Mouse (Mus musculus) embryonic facial prominence, embryonic 15.5 days (tissue): ENCODE data around the gene Mdm2. TPM values are rescaled to one million over a fixed set of nuclear protein-coding genes. Genes with fewer than 3 reads are reported as not detected.
"Not testable (repeated sequence)": the region's sequence is repeated elsewhere in the genome, so short reads cannot be mapped to it uniquely, and the experiment has no call there.

Source experiments
- ATAC-seq: fragments of 200-750 bp; cut with Nextera tagmentation; 2 replicates; pipeline ENCODE4 v1.8.0; 2017; ENCODE audit warnings: low read depth, moderate TSS enrichment; ENCODE audit not compliant: insufficient number of reproducible peaks, low FRiP score, low TSS enrichment
- H3K27ac ChIP-seq: fragments of 300-500 bp; sonication (generic); replicated peaks from 2 replicates; pipeline ENCODE4 v1.5.1; 2015; ENCODE audit warnings: mild to moderate bottlenecking, inconsistent platforms
- H3K27me3 ChIP-seq: fragments of 300-500 bp; sonication (generic); 2 replicates; pipeline ENCODE4 v1.6.1; 2015; ENCODE audit warnings: inconsistent platforms
- H3K36me3 ChIP-seq: fragments of 300-500 bp; sonication (generic); 2 replicates; pipeline ENCODE4 v1.6.1; 2015; ENCODE audit warnings: mild to moderate bottlenecking, inconsistent platforms
- H3K4me1 ChIP-seq: fragments of 300-500 bp; sonication (generic); 2 replicates; pipeline ENCODE4 v1.6.1; 2015; ENCODE audit warnings: inconsistent platforms
- H3K4me2 ChIP-seq: fragments of 300-500 bp; sonication (generic); replicated peaks from 2 replicates; pipeline ENCODE4 v1.6.1; 2015; ENCODE audit warnings: mild to moderate bottlenecking, inconsistent platforms
- H3K4me3 ChIP-seq: fragments of 300-500 bp; sonication (generic); replicated peaks from 2 replicates; pipeline ENCODE4 v1.5.1; 2015; ENCODE audit warnings: mild to moderate bottlenecking, inconsistent platforms
- H3K9ac ChIP-seq: fragments of 300-500 bp; sonication (generic); 2 replicates; pipeline ENCODE4 v1.6.1; 2015; ENCODE audit warnings: inconsistent platforms
- H3K9me3 ChIP-seq: fragments of 300-500 bp; sonication (generic); replicated peaks from 2 replicates; pipeline ENCODE4 v1.6.1; 2016; ENCODE audit warnings: inconsistent platforms
- WGBS: fragments of 180-500 bp; shearing (Covaris S2); methylation state at CpG from one replicate; pipeline ENCODE4 v1.1.7; 2015; 5-methylcytosine and 5-hydroxymethylcytosine counted together
- polyA plus RNA-seq: library from polyadenylated mRNA; unstranded; fragments of >200 nt; fragmentation: Nextera tagmentation; extraction: Ambion mirVana; gene quantifications from 2 replicates; pipeline ENCODE4 v1.2.1, GENCODE M21; 2015

Mdm2 gene
- polyA plus RNA-seq, 1 experiment from 2014 or later: 57.8 TPM

- Histone ChIP-seq H3K4me2 (peak overlapping the region; percentile 59), H3K9me3 (no peaks in the 10 kb centered on the region), H3K27ac (peak overlapping the region; percentile 97), H3K4me1 (peaks cover 15% of the 10 kb centered on the region), H3K27me3 (no peaks in the 10 kb centered on the region), H3K9ac (peak overlapping the region; percentile 99), H3K36me3 (peaks cover 25% of the 10 kb centered on the region), H3K4me3 (peak overlapping the region; percentile 99)
- 33% methylated on average over 12 of the region's 12 CpGs for WGBS
- ATAC-seq: no peak
These were observed 1.2 kb downstream of the Mdm2 start for GRCm38 (mm10) chr10:117709326-117709830.

DNA sequence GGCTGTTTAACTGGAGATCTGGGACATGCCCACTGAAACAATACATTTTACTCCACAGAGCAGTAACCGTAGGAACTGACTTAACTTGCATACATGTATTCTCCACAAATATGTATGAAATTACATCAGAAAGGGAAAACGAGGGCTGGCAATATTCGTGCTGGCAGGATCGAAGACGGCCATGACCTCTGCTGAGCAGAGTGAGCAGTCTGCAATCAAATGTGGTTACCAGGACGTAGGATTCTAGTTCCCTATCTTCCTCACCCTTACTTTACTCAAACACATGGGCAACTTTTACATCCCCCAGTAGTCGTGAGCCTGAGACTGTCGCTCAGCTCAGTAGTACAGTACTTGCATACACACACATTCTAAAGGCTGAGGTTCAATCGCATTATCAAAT, 1.7 kb downstream of the Mdm2 start:
- ATAC-seq: no peak
- WGBS: 74% methylated on average over 9 of the region's 9 CpGs
- Histone ChIP-seq H3K36me3 (peaks cover 28% of the 10 kb centered on the region), H3K4me2 (peak overlapping the region; percentile 59), H3K9ac (no peak overlapping the region), H3K27ac (no peak overlapping the region), H3K9me3 (no peaks in the 10 kb centered on the region), H3K4me3 (peak overlapping the region; percentile 99), H3K27me3 (no peaks in the 10 kb centered on the region), H3K4me1 (peaks cover 15% of the 10 kb centered on the region)

DNA sequence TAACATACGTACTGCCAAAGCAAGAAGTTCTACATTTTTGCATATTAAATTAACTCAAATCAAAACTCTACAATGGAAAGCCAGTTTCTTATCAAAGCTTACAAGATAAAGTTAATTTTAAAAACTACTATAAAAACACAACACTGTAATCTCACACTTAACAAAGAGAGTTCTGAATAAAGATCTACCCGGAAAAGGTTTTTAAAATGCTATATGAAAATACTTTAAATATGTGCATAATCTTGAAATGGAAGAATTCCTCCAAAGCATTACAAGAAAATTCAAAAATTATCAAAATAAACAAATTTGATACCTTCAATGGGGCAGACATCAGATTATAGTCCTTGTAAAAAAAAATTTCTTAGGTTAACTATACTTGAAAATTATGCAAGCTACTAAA, 2.2 kb downstream of the Mdm2 start:
- WGBS: 90% methylated on average over 2 of the region's 2 CpGs
- H3K27ac ChIP-seq: no peak overlapping the region
- peaks cover 33% of the 10 kb centered on the region for H3K36me3 ChIP-seq
- no peak for ATAC-seq
- H3K4me3 ChIP-seq: no peak overlapping the region
- no peak overlapping the region for H3K4me2 ChIP-seq
- no peaks in the 10 kb centered on the region for H3K9me3 ChIP-seq
- H3K27me3 ChIP-seq: no peaks in the 10 kb centered on the region
- H3K9ac ChIP-seq: no peak overlapping the region
- peaks cover 15% of the 10 kb centered on the region for H3K4me1 ChIP-seq

DNA sequence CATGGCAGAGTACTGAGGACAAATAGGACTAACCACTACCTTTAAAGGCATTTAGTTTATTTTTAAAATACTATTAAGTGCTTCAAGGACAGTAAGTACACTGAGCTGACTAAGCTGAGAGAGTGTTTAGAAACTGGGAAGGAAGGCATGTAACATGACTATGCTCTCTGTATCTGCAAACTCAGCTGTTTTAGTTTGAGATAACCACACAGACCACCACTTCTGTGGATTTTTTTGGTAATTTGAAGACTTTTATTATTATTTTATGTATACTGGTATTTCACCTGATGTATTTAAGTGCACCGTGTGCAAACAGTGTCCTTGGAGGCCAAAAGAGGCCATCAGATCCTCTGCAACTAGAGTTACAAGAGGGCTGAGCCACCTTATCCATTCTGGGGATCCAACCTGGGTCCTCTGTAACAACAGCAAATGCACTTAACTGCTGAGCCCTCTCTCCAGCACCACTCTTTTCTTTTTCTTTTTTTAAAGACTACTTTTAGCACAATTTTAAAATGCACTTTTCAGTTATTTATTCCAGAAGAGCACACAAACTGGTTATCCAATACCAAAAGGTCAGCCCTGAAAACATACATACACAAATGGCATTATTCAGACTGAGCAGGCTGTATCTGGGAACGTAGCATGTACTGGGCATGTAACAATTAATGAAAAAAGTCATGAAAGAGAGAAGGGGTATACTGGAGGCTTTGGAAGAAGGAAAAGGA, 3.3 kb downstream of the Mdm2 start:
- no peak overlapping the region for H3K27ac ChIP-seq
- ATAC-seq: no peak
- H3K27me3 ChIP-seq: no peaks in the 10 kb centered on the region
- 86% methylated on average over 2 of the region's 2 CpGs for WGBS
- no peak overlapping the region for H3K4me3 ChIP-seq
- H3K4me1 ChIP-seq: peaks cover 15% of the 10 kb centered on the region
- H3K9ac ChIP-seq: no peak overlapping the region
- H3K9me3 ChIP-seq: no peaks in the 10 kb centered on the region
- no peak overlapping the region for H3K4me2 ChIP-seq
- H3K36me3 ChIP-seq: peaks cover 40% of the 10 kb centered on the region

GRCm38 (mm10) chr10:117706440-117706839, 4.1 kb downstream of the Mdm2 start:
- H3K36me3 ChIP-seq: peaks cover 47% of the 10 kb centered on the region
- H3K27me3 ChIP-seq: no peaks in the 10 kb centered on the region

DNA sequence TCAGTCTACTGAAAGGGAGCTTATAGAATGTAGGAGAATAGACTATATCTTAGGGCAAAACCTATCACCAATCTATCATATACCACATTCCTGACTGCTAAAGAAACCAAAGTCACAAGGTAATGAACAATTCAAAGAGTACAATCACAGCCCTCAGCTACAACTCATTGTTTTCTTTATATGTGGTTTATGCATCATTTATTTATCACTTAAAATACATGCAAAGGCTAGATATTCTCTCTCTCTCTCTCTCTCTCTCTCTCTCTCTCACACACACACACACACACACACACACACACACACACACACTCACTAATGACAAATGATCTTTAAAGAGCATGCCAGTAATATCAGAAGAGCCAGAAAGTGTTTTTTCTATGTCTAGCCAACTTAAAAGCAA, 4.8 kb downstream of the Mdm2 start:
- H3K9me3 ChIP-seq: no peaks in the 10 kb centered on the region
- H3K4me1 ChIP-seq: peaks cover 11% of the 10 kb centered on the region
- no peaks in the 10 kb centered on the region for H3K27me3 ChIP-seq
- no peak overlapping the region for H3K27ac ChIP-seq
- H3K4me3 ChIP-seq: no peak overlapping the region
- H3K9ac ChIP-seq: no peak overlapping the region
- peaks cover 50% of the 10 kb centered on the region for H3K36me3 ChIP-seq
- no peak for ATAC-seq
- no peak overlapping the region for H3K4me2 ChIP-seq

More at GRCm38 (mm10) chr10:117706440-117706839, 4.1 kb downstream of the Mdm2 start:
- H3K4me1 ChIP-seq: peaks cover 14% of the 10 kb centered on the region
- no peak for ATAC-seq
- H3K4me2 ChIP-seq: no peak overlapping the region
- H3K9me3 ChIP-seq: no peaks in the 10 kb centered on the region
- WGBS: 91% methylated on average over 6 of the region's 6 CpGs
- no peak overlapping the region for H3K9ac ChIP-seq
- no peak overlapping the region for H3K27ac ChIP-seq
- H3K4me3 ChIP-seq: no peak overlapping the region

DNA sequence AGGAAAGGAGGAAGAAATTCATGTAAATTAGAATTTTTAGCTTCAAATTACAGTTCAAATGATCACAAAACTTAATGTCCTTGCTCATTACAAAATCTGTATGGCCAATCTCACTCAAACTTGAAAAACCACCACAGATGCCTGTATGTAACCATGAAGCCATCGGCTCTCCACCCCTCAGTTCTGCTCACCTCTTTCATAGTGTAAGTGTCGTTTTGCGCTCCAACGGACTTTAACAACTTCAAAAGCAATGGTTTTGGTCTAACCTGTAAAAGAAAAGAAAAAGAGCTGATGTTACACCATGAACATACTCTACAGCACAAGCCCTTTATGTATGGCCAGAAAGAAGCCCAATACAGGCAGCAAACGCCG, 5.6 kb downstream of the Mdm2 start:
- H3K9ac ChIP-seq: no peak overlapping the region
- H3K36me3 ChIP-seq: peaks cover 59% of the 10 kb centered on the region
- ATAC-seq: no peak
- H3K9me3 ChIP-seq: no peaks in the 10 kb centered on the region
- H3K27ac ChIP-seq: no peak overlapping the region
- WGBS: 94% methylated on average over 6 of the region's 6 CpGs
- peaks cover 11% of the 10 kb centered on the region for H3K4me1 ChIP-seq
- no peak overlapping the region for H3K4me3 ChIP-seq
- no peak overlapping the region for H3K4me2 ChIP-seq
- H3K27me3 ChIP-seq: no peaks in the 10 kb centered on the region

DNA sequence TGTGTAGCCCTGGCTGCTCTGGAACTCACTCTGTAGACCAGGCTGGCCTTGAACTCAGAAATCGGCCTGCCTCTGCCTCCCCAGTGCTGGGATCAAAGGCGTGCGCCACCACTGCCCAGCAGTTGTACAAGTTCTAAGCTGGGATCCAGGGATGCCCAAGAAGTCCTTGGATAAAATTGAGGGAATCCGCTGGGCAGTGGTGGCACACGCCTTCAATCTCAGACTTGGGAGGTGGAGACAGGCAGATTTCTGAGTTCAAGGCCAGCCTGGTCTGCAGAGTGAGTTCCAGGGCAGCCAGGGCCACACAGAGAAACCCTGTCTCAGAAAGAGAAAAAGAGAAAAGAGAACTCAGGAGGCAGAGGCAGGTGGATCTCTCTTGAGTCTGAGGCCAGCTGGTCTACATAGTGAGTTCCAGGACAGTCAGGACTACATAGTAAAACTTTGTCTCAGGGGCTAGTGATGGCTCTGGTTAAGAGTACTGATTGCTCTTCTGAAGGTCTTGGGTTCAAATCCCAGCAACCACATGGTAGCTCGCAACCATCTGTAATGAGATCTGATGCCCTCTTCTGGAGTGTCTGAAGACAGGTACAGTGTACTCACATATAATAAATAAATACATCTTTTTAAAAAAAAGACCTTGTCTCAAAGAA, 6.1 kb downstream of the Mdm2 start:
- not testable (repeated sequence) for H3K9ac ChIP-seq, H3K9me3 ChIP-seq, H3K27ac ChIP-seq, H3K4me3 ChIP-seq, H3K27me3 ChIP-seq, ATAC-seq, H3K4me1 ChIP-seq, H3K4me2 ChIP-seq
- WGBS: 97% methylated on average over 6 of the region's 6 CpGs
- peaks cover 64% of the 10 kb centered on the region for H3K36me3 ChIP-seq

DNA sequence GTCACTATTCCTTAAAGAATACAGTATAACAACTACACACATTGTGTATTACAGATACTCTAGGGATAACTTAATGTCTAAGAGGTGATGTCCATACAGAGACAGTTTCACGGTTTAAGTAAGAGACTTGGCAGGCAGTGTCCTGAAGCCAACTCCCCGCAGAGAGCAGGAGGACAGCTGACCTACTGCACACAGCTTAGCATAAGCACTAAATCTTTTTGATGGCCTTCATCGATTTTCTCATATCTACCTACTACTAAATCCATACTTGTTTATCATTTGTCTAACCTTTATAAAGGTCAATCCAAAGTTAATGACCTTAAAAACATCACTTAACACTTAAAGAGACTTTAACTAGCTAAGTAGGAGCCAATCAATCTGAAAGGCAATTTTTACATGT, 7.1 kb downstream of the Mdm2 start:
- Histone ChIP-seq H3K27me3 (no peaks in the 10 kb centered on the region), H3K36me3 (peaks cover 73% of the 10 kb centered on the region), H3K9me3 (no peaks in the 10 kb centered on the region), H3K4me1 (no peaks in the 10 kb centered on the region), H3K4me2 (no peak overlapping the region), H3K4me3 (no peak overlapping the region), H3K27ac (no peak overlapping the region), H3K9ac (no peak overlapping the region)
- no peak for ATAC-seq
- WGBS: 92% methylated on average over 3 of the region's 3 CpGs

GRCm38 (mm10) chr10:117702024-117702833, 8.3 kb downstream of the Mdm2 start:
- Histone ChIP-seq H3K4me1 (no peaks in the 10 kb centered on the region), H3K36me3 (peaks cover 84% of the 10 kb centered on the region), H3K27me3 (no peaks in the 10 kb centered on the region), H3K9me3 (no peaks in the 10 kb centered on the region), H3K4me2 (no peak overlapping the region), H3K9ac (no peak overlapping the region), H3K27ac (no peak overlapping the region), H3K4me3 (no peak overlapping the region)
- ATAC-seq: no peak
- WGBS: 92% methylated on average over 6 of the region's 6 CpGs

- Histone ChIP-seq H3K4me3 (no peak overlapping the region), H3K36me3 (peaks cover 84% of the 10 kb centered on the region), H3K27ac (no peak overlapping the region), H3K9ac (no peak overlapping the region), H3K4me1 (no peaks in the 10 kb centered on the region), H3K4me2 (no peak overlapping the region), H3K27me3 (no peaks in the 10 kb centered on the region), H3K9me3 (no peaks in the 10 kb centered on the region)
- 90% methylated on average over 6 of the region's 6 CpGs for WGBS
- ATAC-seq: no peak
These were observed 9.3 kb downstream of the Mdm2 start for GRCm38 (mm10) chr10:117701034-117701829.
